Mouse (Mus musculus): ENCODE measurements at regions not wholly inside any gene's neighbourhood (a gene's known extent, or its start where the extent isn't known, plus 50 kb on each side); places are given as distances from the start of the nearest gene placed in this dataset.

GRCm38 (mm10) chr17:47983286-47983685 is 54.8 kb downstream of the 1700122O11Rik start:
- no peak for DNase-seq

- DNase-seq: no peak
These were observed 56.5 kb downstream of the 1700122O11Rik start for GRCm38 (mm10) chr17:47981556-47982027.

GRCm38 (mm10) chr17:47979266-47979665 is 54.8 kb upstream of the Foxp4 start:
- no peak for DNase-seq

GRCm38 (mm10) chr17:47978404-47979030 is 54.1 kb upstream of the Foxp4 start:
- no peak for DNase-seq

- DNase-seq: no peak
These were observed 53.6 kb upstream of the Foxp4 start for GRCm38 (mm10) chr17:47978001-47978400.

- DNase-seq: no peak
These were observed 52.5 kb upstream of the Foxp4 start for GRCm38 (mm10) chr17:47976999-47977357.

- peak; percentile 86 to 87 for DNase-seq
These were observed 51.9 kb upstream of the Foxp4 start for GRCm38 (mm10) chr17:47976061-47976998.

GRCm38 (mm10) chr17:47975281-47976060 is 51.0 kb upstream of the Foxp4 start:
- peak in 1 of 2 experiments; percentile 22 for DNase-seq

GRCm38 (mm10) chr17:47974503-47974902 is 50.1 kb upstream of the Foxp4 start:
- DNase-seq: peak in 1 of 2 experiments; percentile 12
